Mouse (Mus musculus) small intestine, adult 10 weeks (tissue): Measurements from ENCODE around the gene Rlim. TPM values are rescaled to one million over a fixed set of nuclear protein-coding genes. Genes with fewer than 3 reads are reported as not detected.

Experiments
- polyA plus RNA-seq: library from polyadenylated mRNA; stranded (reverse); fragments of 350-450 nt; fragmentation: Illumina TruSeq; extraction: RNeasy Lipid Tissue Mini Kit (QIAGEN cat#74804); gene quantifications from one replicate; pipeline ENCODE4 v1.2.3, GENCODE M21; 2014; ENCODE audit warnings: low replicate concordance

The Rlim gene
- 54.6 TPM for polyA plus RNA-seq

DNA sequence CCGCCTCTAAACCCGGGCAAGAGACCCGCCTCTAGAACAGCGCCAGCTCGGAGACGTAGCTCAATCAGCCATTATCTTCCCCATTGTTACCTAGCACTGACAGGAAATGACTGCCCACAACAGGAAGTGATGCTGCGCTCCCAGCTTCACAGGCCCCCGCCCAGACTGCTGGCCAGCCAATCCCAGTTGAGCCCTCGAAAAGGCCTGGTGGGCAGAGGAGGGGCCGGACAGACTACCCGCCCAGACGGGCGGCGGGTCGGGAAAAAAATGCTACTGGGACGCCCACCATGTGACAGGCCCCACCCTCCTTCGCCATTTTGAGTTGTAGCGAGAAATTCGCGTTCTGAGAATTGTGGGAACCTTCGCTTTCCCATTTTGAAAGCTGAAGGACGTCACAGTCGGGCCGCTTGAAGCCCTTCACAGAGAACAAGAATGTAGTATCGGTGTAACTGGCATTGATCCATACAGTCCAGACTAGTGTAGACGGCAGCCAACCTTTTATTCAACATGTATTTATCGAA is at the start of gene Rlim:
Rlim (minus strand) TSS at position 116 of the 521 bp plus-strand sequence.

Other genes with a start within 250 kb of the Rlim start
- 1.1 TPM for gene Slc16a2, start 159.3 kb downstream of the Rlim start, polyA plus RNA-seq
- gene Nexmif, start 219.9 kb upstream of the Rlim start, polyA plus RNA-seq, result 0.11 TPM